Mouse (Mus musculus): Measurements from ENCODE around the gene Wipf2. TPM values are rescaled to one million over a fixed set of nuclear protein-coding genes. Genes with fewer than 3 reads are reported as not detected.

The Wipf2 gene
- polyA plus RNA-seq, 1 experiment from 2014 or later: 6.3 TPM

DNA sequence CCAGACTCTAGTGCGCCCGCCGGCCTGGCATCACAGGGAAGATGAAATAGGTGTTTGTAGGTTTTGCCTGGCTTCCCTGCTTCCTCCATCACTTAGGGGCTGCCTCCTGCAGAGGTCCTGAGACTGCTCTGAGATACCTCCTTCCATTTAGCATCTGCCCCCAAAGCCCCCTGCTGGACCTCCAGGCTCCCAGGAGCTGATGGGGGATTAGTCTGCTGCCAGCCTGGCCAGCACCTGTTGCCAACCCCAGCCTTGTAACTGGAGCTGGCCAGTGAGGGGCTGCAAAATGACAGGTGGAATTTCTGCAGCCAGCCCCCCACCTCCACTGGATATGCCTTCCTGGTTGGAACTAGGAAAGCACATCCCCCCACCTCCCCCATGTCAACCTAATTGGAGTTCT is 77.3 kb downstream of the Wipf2 start:
- H3K4me3 ChIP-seq: peak overlapping the region; percentile 78
- peak overlapping the region; percentile 91 for H3K4me2 ChIP-seq
- H3K27me3 ChIP-seq: no peaks in the 10 kb centered on the region
- H3K9ac ChIP-seq: peak overlapping the region; percentile 93
- H3K36me3 ChIP-seq: no peaks in the 10 kb centered on the region; the same call in 1 of the 2 replicates
- H3K9me3 ChIP-seq: no peaks in the 10 kb centered on the region
- ATAC-seq (ENCODE audit: insufficient number of reproducible peaks, insufficient read depth, low FRiP score, low TSS enrichment, low read depth): no peak
- 16% methylated on average over 3 of the region's 3 CpGs for WGBS
- H3K4me1 ChIP-seq: peaks cover 89% of the 10 kb centered on the region
- H3K27ac ChIP-seq: peak overlapping the region; percentile 100

DNA sequence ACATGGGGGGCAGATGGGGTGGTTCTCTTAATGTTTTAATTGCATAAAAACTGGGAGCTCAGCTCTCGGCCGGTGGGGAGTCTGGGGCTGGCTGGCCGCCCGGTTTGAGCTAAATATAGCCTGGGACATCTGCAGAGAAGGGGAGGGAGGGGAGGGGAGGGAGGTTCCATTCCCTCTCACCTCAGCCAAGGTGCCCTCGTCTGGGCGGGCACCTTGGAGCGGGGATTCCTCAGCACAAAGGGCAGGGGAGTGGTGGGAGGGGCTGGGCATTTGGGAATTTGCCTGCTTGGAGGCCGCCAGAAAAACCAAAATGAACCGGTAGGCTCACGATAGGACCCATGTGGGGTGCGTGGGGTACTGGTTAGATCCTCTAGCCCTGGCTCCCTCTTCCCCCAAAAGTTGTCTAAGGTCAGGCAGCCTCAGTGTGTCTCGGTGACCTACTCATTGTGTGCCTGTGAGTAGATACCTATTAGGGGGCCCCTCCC is 77.9 kb downstream of the Wipf2 start:
- Histone ChIP-seq H3K27ac (peak overlapping the region; percentile 100), H3K27me3 (no peaks in the 10 kb centered on the region), H3K9me3 (no peaks in the 10 kb centered on the region), H3K4me1 (peaks cover 89% of the 10 kb centered on the region), H3K4me2 (peak overlapping the region; percentile 91), H3K4me3 (peak overlapping the region; percentile 78), H3K36me3 (no peaks in the 10 kb centered on the region; the same call in 1 of the 2 replicates), H3K9ac (peak overlapping the region; percentile 61)
- WGBS: 3% methylated on average over 12 of the region's 12 CpGs
- ATAC-seq (ENCODE audit: insufficient number of reproducible peaks, insufficient read depth, low FRiP score, low TSS enrichment, low read depth): no peak

DNA sequence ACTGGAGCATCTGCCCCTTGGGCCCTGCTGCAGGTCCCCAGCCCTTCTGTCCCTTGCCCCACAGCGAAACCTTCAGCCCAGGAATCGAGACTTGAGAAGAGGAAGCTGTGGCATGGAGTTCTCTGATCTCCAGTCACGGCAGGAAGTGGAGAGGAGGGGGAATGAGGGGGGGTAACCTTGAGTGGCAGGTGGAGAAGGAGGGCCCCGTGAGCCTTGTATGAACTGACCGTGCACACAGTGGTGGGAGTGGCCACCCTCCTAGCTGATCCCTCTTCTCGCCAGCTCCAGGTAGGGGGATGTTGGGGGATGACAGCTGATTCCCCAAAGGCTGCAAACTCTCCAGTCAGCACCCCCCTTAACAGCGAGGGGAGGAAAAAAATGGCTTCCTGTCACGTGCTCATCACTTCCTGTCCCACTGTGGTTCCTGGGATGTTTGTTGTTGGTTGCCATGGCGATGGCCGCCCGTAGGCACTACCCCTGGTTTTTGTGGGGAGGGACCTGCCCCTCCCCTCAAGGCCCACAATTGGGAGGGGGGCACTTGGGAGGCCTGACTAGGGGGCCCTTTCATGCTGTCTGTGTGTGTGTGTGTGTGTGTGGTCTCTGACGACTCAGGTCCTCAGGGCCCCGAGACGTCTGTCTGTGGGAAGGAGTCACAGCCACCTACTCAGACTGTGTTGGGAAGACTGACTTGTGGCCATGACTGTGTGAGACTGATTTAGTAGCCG is 78.5 kb downstream of the Wipf2 start:
- Histone ChIP-seq H3K27ac (peak overlapping the region; percentile 100), H3K4me1 (peaks cover 85% of the 10 kb centered on the region), H3K27me3 (no peaks in the 10 kb centered on the region), H3K9ac (peak overlapping the region; percentile 61), H3K4me3 (peak overlapping the region; percentile 78), H3K9me3 (no peaks in the 10 kb centered on the region), H3K4me2 (peak overlapping the region; percentile 91), H3K36me3 (peaks cover 1% of the 10 kb centered on the region; the same call in 1 of the 2 replicates)
- no peak for ATAC-seq (ENCODE audit: insufficient number of reproducible peaks, insufficient read depth, low FRiP score, low TSS enrichment, low read depth)
- 2% methylated on average over 15 of the region's 15 CpGs for WGBS

DNA sequence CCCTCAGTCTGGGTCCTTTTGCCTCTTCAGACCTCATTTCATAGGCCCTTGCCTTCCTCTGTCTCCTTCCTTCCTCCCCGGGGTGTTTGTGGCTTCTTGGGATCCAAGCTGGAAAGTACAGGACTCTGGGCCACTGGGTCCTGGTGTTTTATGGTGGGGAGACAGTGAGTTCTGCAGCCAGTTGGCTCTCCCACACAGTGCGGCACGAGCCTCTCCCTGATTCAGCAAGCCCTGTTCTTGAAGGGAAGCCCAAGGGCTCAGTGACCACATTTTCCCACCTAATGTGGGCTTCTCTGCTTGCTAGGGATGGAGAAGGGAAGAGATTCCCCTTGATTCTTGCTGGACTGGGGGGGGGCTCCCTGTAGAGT is 79.1 kb downstream of the Wipf2 start:
- H3K9ac ChIP-seq: peak overlapping the region; percentile 61

DNA sequence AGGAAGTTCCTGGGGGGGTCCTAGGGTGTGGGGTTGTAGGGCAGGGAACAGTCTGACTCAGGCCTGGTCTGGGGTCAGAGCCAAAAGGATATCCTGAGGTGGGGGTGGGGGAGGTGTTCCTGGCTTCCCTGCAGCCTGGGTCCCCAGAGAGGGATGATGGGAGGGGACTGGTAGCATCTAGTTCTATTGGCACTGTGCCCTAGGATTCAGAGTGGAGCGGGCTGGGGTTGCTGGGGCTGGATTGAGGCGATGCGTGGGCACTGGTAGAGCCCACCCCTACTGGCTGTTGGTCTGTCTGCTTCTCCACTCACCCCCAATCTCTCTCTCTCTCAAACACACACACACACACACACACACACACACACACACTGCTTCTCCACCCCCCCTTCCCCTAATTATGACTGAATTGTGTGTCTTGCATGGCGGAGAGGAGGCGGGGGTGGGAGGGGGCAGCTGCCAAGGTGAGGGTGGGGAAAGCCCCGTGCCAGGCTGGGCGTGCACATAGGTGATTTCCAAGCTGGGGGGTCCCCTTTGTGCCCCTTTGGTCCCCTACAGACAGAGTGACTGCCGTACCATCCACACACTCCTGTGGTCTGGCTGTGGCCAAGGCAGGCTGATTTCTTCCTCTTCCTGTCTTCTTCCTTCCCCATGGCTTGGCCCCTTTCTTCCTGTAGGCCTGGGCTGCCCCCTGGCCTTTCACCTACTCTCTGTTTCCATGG is 79.6 kb downstream of the Wipf2 start:
- 36% methylated on average over 8 of the region's 8 CpGs for WGBS
- ATAC-seq (ENCODE audit: insufficient number of reproducible peaks, insufficient read depth, low FRiP score, low TSS enrichment, low read depth): no peak
- Histone ChIP-seq H3K4me1 (peaks cover 94% of the 10 kb centered on the region), H3K4me3 (peak overlapping the region; percentile 78), H3K36me3 (peaks cover 5% of the 10 kb centered on the region), H3K9ac (peak overlapping the region; percentile 61), H3K27me3 (no peaks in the 10 kb centered on the region), H3K27ac (peak overlapping the region; percentile 100), H3K4me2 (peak overlapping the region; percentile 91), H3K9me3 (no peaks in the 10 kb centered on the region)

More for the DNA sequence above, 79.1 kb downstream of the Wipf2 start:
- no peak for ATAC-seq (ENCODE audit: insufficient number of reproducible peaks, insufficient read depth, low FRiP score, low TSS enrichment, low read depth)
- Histone ChIP-seq H3K27ac (peak overlapping the region; percentile 100), H3K27me3 (no peaks in the 10 kb centered on the region), H3K9me3 (no peaks in the 10 kb centered on the region), H3K4me2 (peak overlapping the region; percentile 91), H3K4me1 (peaks cover 88% of the 10 kb centered on the region), H3K36me3 (peaks cover 3% of the 10 kb centered on the region; the same call in 1 of the 2 replicates), H3K4me3 (peak overlapping the region; percentile 78)
- whole genome bisulfite sequencing: 40% methylated on average over 3 of the region's 3 CpGs

DNA sequence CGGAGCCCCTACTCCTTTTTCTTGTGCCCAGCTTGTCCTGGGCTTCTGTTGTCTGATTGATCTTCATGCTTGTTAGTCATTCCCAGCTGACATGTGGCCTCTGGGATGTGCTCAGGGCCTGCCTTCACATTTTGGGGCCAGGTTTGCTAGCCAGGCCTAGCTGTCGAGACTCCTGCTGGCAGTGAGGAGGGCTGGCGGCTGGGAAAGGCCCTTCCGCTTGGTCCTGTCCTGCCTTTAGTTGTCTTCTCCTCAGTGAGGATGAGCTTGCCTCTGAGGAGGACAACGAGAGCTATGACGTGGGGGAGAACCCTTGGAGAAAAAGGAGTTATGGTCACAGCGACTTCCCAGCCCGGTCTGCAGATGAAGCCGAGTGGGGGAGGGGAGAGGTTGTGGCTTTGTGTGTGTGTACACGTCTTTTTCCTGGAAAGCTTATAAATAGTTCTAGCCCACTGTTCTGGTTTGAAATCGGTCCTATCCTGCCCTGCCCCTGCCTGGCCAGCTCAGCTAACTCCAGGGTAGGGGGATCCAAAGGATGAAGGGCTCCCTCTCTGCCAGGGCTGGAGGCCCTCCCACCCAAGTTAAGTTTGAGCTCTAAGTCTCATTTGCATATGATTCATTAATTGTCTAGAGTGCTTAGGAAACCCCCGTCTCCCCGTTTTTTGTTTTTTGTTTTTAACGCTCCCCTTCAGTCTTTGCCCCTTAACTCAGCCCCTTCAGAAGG is 80.5 kb downstream of the Wipf2 start:
- peak overlapping the region; percentile 91 for H3K4me2 ChIP-seq
- 30% methylated on average over 14 of the region's 14 CpGs for WGBS
- no peaks in the 10 kb centered on the region for H3K9me3 ChIP-seq
- ATAC-seq (ENCODE audit: insufficient number of reproducible peaks, insufficient read depth, low FRiP score, low TSS enrichment, low read depth): no peak
- peaks cover 10% of the 10 kb centered on the region for H3K36me3 ChIP-seq
- H3K27me3 ChIP-seq: no peaks in the 10 kb centered on the region
- no peak overlapping the region for H3K4me3 ChIP-seq
- H3K9ac ChIP-seq: peak overlapping the region; percentile 61
- H3K4me1 ChIP-seq: peaks cover 96% of the 10 kb centered on the region
- H3K27ac ChIP-seq: peak overlapping the region; percentile 100

DNA sequence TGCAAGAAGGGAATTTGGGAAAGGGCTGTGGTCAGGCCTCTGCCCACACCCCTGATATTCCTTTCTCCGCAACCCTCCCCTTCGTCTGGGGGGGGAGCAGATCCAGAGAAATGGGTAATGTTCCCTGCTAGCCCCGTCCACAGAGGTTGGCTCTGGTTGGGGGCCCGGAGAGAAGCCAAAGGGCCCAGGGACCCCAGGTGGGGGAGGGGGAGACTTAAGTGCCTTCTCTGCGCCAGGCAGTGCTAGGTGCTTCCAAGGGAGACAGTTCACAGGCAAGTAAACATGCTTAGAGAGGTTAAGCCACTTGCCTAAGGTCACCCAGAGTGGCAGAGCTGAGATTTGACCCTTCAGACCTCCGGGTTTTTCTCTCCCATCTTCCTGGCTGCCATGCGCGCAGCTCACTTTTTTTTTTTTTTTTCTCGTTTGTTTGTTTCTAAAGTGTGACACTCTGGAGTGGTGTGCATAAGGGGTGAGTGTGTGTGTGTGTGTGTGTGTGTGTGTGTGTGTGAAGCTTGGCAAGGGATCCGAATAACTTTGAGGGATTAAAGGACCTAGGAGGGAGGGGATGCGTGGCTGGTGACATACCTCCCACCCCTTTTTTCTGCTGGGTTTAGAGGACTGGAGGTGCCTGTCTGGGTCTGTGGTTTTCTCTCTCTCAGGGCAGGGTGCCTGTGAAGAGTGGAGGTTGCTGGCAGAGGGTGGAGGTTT is 81.6 kb downstream of the Wipf2 start:
- Histone ChIP-seq H3K36me3 (peaks cover 15% of the 10 kb centered on the region), H3K4me3 (peak overlapping the region; percentile 21; the same call in 1 of the 2 replicates), H3K9me3 (no peaks in the 10 kb centered on the region), H3K4me1 (peaks cover 96% of the 10 kb centered on the region), H3K27ac (peak overlapping the region; percentile 100), H3K9ac (peak overlapping the region; percentile 27), H3K27me3 (no peaks in the 10 kb centered on the region), H3K4me2 (peak overlapping the region; percentile 91)
- 23% methylated on average over 11 of the region's 11 CpGs for WGBS
- ATAC-seq (ENCODE audit: insufficient number of reproducible peaks, insufficient read depth, low FRiP score, low TSS enrichment, low read depth): no peak

DNA sequence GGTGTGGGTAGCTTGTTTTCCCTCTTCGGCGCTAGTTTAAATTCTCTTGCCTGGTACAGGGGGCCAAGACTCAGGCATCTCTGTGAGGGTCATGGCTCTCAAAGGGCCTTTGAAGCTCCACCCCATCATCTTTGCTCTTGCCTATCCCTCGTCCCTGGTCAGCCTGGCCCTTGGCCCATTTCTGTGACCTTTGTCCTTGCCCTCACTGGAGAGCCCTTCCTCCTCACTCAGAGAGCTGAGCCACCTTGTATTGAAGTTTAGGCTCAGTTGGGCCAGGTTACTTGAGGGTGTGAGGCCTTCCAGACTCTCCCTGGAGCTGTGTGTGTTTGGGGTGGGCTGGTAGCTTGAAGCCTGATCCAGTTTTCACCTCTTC is 82.2 kb downstream of the Wipf2 start:
- H3K27ac ChIP-seq: peak overlapping the region; percentile 100
- H3K4me3 ChIP-seq: no peak overlapping the region
- H3K9me3 ChIP-seq: no peaks in the 10 kb centered on the region
- 44% methylated on average over 3 of the region's 3 CpGs for WGBS
- H3K9ac ChIP-seq: peak overlapping the region; percentile 27
- peaks cover 96% of the 10 kb centered on the region for H3K4me1 ChIP-seq
- peaks cover 21% of the 10 kb centered on the region for H3K36me3 ChIP-seq
- peak overlapping the region; percentile 91 for H3K4me2 ChIP-seq
- no peak for ATAC-seq (ENCODE audit: insufficient number of reproducible peaks, insufficient read depth, low FRiP score, low TSS enrichment, low read depth)
- no peaks in the 10 kb centered on the region for H3K27me3 ChIP-seq

DNA sequence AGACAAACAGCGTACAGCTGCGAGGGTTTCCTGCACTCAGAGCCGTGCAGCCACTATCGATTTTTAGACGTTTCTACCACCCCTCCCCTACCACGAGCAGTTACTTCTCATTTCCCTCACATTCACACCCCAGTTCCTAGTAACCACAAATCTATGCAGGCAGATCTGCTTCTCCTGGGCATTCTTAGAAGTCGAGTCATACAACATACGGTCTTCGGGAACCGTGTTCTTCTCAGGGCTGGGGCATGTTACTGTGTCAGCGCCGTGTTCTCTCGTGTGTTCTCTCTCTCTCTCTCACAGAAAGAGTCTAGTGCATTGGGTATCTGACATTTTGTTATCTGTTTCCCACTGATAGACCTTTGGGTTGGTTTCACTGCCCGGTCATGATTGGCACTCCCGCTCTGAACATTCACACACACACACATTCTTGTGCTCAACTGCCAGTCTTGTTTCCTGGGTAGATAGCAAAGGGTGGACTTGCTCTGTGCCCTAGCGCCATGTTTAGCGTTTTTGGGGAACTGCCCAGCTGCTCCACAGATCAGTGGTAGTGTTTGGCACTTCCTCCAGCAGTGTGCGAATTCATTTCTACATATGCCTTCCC is 84.6 kb downstream of the Wipf2 start:
- 73% methylated on average over 18 of the region's 18 CpGs for WGBS
- no peaks in the 10 kb centered on the region for H3K27me3 ChIP-seq
- peaks cover 44% of the 10 kb centered on the region for H3K36me3 ChIP-seq
- H3K9ac ChIP-seq: no peak overlapping the region
- H3K27ac ChIP-seq: no peak overlapping the region
- no peak overlapping the region for H3K4me3 ChIP-seq
- no peak for ATAC-seq (ENCODE audit: insufficient number of reproducible peaks, insufficient read depth, low FRiP score, low TSS enrichment, low read depth)
- no peak overlapping the region for H3K4me2 ChIP-seq
- no peaks in the 10 kb centered on the region for H3K9me3 ChIP-seq
- peaks cover 93% of the 10 kb centered on the region for H3K4me1 ChIP-seq

DNA sequence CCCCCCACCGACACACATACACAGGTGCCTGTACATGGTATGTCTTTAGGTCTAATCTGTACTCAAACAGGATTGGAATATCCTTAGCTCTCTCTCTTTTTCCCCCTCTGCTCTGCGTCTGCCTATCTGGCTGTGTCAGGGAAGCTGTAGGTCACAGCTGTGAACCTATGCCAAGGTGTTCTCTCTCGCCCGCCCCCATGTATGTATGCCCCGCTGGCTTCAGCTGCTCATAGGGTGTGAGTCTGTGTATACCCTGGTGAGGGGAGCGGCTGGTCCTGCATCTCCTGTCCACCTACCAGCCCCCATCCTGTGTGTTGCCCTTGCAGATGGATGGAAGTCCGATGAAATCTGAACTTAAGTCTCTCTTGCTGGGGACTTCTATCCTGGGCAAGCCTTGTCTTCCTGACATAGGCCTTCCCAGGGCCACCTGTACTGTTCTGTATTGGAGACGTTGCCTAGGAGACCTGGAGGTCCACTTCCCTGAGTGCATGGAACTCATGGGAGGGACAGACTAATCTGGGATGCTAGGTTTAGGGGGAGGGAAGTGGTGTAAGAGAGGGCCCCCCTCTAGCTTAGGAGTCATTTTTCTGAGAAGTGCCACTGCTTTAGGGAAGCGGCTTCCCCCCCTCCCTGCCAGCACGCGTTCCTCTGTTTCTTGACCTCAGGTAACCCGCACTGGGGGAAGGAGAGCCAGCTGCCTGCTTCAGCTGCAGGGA is 86.0 kb downstream of the Wipf2 start:
- H3K27ac ChIP-seq: no peak overlapping the region
- H3K4me3 ChIP-seq: no peak overlapping the region
- no peak for ATAC-seq (ENCODE audit: insufficient number of reproducible peaks, insufficient read depth, low FRiP score, low TSS enrichment, low read depth)
- no peak overlapping the region for H3K4me2 ChIP-seq
- H3K36me3 ChIP-seq: peaks cover 44% of the 10 kb centered on the region
- H3K9me3 ChIP-seq: no peaks in the 10 kb centered on the region
- WGBS: 70% methylated on average over 11 of the region's 12 CpGs
- no peak overlapping the region for H3K9ac ChIP-seq
- no peaks in the 10 kb centered on the region for H3K27me3 ChIP-seq
- peaks cover 93% of the 10 kb centered on the region for H3K4me1 ChIP-seq
